Mouse (Mus musculus): ENCODE results near the gene Pcca. TPM values are rescaled to one million over a fixed set of nuclear protein-coding genes. Genes with fewer than 3 reads are reported as not detected.
A peak's percentile ranks its signal among the peaks of the same experiment; 100 is the strongest.

The Pcca gene
- polyA plus RNA-seq, 1 experiment: 84.5 TPM

DNA sequence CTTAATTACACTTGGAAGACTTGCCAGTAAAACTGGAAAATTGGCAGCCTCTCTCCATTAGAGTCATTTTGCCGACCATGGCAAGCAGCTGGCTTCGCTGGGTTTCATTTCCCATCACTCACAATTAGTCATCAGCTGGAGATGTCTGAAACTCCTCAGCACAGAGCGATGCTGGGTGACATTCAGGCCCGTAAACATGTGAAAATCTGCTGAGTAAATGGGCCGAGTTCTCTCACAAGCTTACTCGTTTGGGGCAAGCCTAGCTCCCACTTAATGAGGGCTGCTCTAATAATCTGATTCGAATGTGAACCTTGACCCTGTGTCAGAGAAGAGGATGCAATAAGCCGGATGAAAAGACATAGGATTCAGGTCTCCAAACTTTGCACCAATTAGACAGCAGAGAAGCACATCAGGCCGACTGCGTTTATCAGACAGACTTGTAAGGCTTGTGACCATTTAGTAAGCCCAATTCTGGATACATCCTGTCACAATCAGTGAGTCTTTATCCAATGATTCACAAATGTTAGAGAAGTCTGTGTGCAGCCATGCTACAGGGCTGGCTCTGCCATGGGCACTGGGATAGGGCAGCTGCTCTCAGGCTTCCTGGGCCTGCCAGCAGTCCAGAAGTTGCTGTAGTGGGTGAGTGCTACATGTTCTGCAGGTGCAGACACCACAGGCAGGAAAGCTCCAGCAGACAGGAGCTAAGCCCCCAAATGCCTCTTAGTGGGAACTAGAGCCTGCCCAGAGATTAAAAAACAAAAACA is 349.9 kb downstream of the Pcca start:
- peak overlapping the region; percentile 97 for H3K27ac ChIP-seq (ENCODE audit: insufficient read depth, low read length)
- peaks cover 56% of the 10 kb centered on the region for H3K4me1 ChIP-seq (ENCODE audit: control insufficient read depth, insufficient read depth, low read length)
- DNase-seq: peak; percentile 25 to 42
- TF ChIP-seq CTCF (IDR thresholded peaks at IDR 0.05; ENCODE audit: borderline replicate concordance, insufficient read depth, low read depth, low read length) (no peak), POLR2A (IDR thresholded peaks at IDR 0.05; ENCODE audit: borderline replicate concordance, insufficient read depth, low read length) (no peak)
- H3K27me3 ChIP-seq (ENCODE audit: control insufficient read depth, insufficient read depth, low read length): no peaks in the 10 kb centered on the region
- 45% methylated on average over 10 of the region's 10 CpGs for WGBS
- no peak overlapping the region for H3K4me3 ChIP-seq (replicated peaks; ENCODE audit: insufficient read depth, low read depth, low read length)

GRCm38 (mm10) chr14:122885893-122886292 is 351.8 kb downstream of the Pcca start:
- Histone ChIP-seq H3K4me1 (ENCODE audit: control insufficient read depth, insufficient read depth, low read length) (peaks cover 53% of the 10 kb centered on the region), H3K27ac (ENCODE audit: insufficient read depth, low read length) (peak overlapping the region; percentile 91), H3K4me3 (replicated peaks; ENCODE audit: insufficient read depth, low read depth, low read length) (no peak overlapping the region), H3K27me3 (ENCODE audit: control insufficient read depth, insufficient read depth, low read length) (no peaks in the 10 kb centered on the region)
- TF ChIP-seq POLR2A (IDR thresholded peaks at IDR 0.05; ENCODE audit: borderline replicate concordance, insufficient read depth, low read length) (no peak), CTCF (IDR thresholded peaks at IDR 0.05; ENCODE audit: borderline replicate concordance, insufficient read depth, low read depth, low read length) (no peak)
- 11% methylated on average over 7 of the region's 7 CpGs for WGBS
- peak; percentile 97 to 100 for DNase-seq

DNA sequence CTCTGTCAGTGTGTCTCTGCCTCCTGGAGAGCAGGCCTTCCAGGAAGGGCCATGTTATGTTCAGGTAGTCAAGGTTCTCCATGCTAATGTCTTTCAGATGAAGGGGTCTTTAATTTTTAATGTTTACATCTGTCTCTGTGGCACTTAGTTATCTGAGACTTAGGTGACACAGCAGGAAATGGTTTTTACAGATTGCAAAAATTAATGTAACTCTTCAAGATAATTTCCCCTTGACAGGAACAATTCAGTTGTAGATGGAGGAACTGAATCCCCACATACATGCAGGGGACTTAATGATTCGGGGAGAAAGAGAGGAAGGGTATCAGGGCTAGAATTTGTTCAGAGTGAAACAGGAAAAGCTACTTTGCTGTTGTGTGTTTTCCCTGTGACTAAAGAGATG is 353.2 kb downstream of the Pcca start:
- no peak for DNase-seq
- Histone ChIP-seq H3K27me3 (ENCODE audit: control insufficient read depth, insufficient read depth, low read length) (no peaks in the 10 kb centered on the region), H3K4me3 (replicated peaks; ENCODE audit: insufficient read depth, low read depth, low read length) (no peak overlapping the region), H3K27ac (ENCODE audit: insufficient read depth, low read length) (peak overlapping the region; percentile 91), H3K4me1 (ENCODE audit: control insufficient read depth, insufficient read depth, low read length) (peaks cover 50% of the 10 kb centered on the region)
- no peak for TF ChIP-seq CTCF (IDR thresholded peaks at IDR 0.05; ENCODE audit: borderline replicate concordance, insufficient read depth, low read depth, low read length)
- no peak for TF ChIP-seq POLR2A (IDR thresholded peaks at IDR 0.05; ENCODE audit: borderline replicate concordance, insufficient read depth, low read length)
- WGBS: 96% methylated on average over 1 of the region's 1 CpGs

DNA sequence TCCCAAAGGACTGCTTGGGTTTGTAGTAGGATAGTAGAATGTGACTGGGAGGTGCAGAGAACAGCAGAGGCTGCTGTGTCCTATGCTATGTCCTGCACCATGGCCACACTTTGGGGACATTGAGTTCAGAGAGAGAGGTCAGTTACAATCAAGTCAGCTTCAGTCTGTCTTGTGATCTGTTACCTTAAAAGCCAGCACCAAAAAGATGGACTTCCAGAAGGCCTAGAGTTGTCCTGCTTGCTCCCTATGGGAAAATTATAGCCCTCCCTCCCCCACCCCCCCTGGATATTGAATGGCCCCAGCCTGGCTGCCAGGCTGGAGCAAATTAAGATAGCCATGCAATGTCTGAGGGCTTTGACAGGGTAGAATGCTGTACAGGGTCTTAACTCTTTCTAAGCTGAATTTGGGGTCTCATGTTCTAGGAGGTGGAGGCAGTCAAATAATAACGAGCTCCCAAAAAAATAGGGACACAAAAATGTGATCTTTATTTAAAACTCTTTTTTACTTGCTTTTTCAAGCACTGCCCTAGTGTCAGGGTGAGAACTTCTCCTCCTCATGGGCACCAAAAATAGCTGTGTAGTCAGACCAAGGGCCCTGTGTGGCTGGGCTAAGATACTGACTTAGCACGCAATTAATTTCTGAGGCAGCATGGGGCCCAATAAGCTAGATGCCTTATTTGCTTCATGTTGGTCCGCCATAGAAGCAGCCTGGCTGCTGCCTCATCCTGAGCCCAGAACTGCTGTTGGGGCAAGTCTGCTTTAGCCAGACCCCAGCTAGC is 353.8 kb downstream of the Pcca start:
- Histone ChIP-seq H3K4me3 (replicated peaks; ENCODE audit: insufficient read depth, low read depth, low read length) (no peak overlapping the region), H3K27me3 (ENCODE audit: control insufficient read depth, insufficient read depth, low read length) (no peaks in the 10 kb centered on the region), H3K27ac (ENCODE audit: insufficient read depth, low read length) (peak overlapping the region; percentile 64), H3K4me1 (ENCODE audit: control insufficient read depth, insufficient read depth, low read length) (peaks cover 44% of the 10 kb centered on the region)
- TF ChIP-seq CTCF (IDR thresholded peaks at IDR 0.05; ENCODE audit: borderline replicate concordance, insufficient read depth, low read depth, low read length) (no peak), POLR2A (IDR thresholded peaks at IDR 0.05; ENCODE audit: borderline replicate concordance, insufficient read depth, low read length) (no peak)
- DNase-seq: peak in 1 of 2 experiments; percentile 11
- 64% methylated on average over 3 of the region's 3 CpGs for WGBS

DNA sequence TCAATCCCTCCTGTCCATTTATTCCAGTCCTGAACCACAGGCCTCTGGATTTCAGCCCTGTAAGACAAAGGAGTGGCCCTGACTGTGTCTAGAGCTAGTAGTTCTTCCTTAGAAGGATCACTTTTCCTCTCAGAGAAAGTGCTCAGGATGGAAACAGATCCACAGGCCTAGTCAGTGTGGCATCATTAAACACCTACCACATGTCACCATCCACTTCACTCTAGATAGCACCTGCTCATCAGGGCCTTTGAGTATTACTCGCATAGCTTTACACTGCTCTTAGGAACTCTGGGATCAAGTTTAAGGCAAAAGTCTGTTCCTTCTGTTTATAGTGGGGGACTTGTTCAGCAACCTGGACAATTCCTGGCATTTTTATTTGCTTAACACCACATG is 354.4 kb downstream of the Pcca start:
- Histone ChIP-seq H3K4me3 (replicated peaks; ENCODE audit: insufficient read depth, low read depth, low read length) (no peak overlapping the region), H3K4me1 (ENCODE audit: control insufficient read depth, insufficient read depth, low read length) (peaks cover 39% of the 10 kb centered on the region), H3K27ac (ENCODE audit: insufficient read depth, low read length) (peak overlapping the region; percentile 64), H3K27me3 (ENCODE audit: control insufficient read depth, insufficient read depth, low read length) (no peaks in the 10 kb centered on the region)
- 91% methylated on average over 1 of the region's 1 CpGs for WGBS
- DNase-seq: no peak
- TF ChIP-seq CTCF (IDR thresholded peaks at IDR 0.05; ENCODE audit: borderline replicate concordance, insufficient read depth, low read depth, low read length): no peak
- TF ChIP-seq POLR2A (IDR thresholded peaks at IDR 0.05; ENCODE audit: borderline replicate concordance, insufficient read depth, low read length): no peak

DNA sequence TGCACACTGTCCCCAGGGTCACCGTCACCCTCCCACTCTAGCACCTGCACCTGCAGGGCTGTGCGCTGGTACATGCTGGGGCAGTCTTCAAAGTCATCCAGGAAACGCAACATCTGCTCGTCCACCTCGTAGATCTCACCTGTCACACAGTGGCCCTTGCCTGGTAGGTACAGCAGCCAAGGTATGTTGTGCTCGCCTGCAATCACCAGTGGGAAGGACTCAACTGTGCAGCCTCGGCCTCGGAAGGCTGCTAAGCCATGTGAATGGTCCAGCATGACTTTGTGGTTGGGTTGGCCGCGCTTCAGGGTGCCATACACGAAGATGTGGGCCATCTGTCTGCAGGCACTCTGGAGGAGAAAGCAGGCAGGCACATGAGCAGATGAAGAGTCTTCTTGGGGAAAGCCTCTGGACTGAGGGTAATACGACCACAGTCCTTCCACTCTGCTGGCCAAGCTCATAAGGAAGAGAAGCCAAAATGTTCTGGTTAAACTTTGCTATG is 357.4 kb downstream of the Pcca start:
- Histone ChIP-seq H3K27ac (ENCODE audit: insufficient read depth, low read length) (0 out of 2 replicates have a peak overlapping the region, but pooled peaks have one; percentile 30), H3K27me3 (ENCODE audit: control insufficient read depth, insufficient read depth, low read length) (no peaks in the 10 kb centered on the region), H3K4me3 (replicated peaks; ENCODE audit: insufficient read depth, low read depth, low read length) (no peak overlapping the region), H3K4me1 (ENCODE audit: control insufficient read depth, insufficient read depth, low read length) (peaks cover 16% of the 10 kb centered on the region)
- TF ChIP-seq CTCF (IDR thresholded peaks at IDR 0.05; ENCODE audit: borderline replicate concordance, insufficient read depth, low read depth, low read length) (no peak), POLR2A (IDR thresholded peaks at IDR 0.05; ENCODE audit: borderline replicate concordance, insufficient read depth, low read length) (no peak)
- DNase-seq: peak; percentile 52 to 53
- WGBS: 51% methylated on average over 12 of the region's 12 CpGs

- Histone ChIP-seq H3K27me3 (ENCODE audit: control insufficient read depth, insufficient read depth, low read length) (no peaks in the 10 kb centered on the region), H3K4me3 (replicated peaks; ENCODE audit: insufficient read depth, low read depth, low read length) (no peak overlapping the region), H3K27ac (ENCODE audit: insufficient read depth, low read length) (no peak overlapping the region), H3K4me1 (ENCODE audit: control insufficient read depth, insufficient read depth, low read length) (peaks cover 17% of the 10 kb centered on the region)
- 44% methylated on average over 1 of the region's 1 CpGs for WGBS
- TF ChIP-seq CTCF (IDR thresholded peaks at IDR 0.05; ENCODE audit: borderline replicate concordance, insufficient read depth, low read depth, low read length): no peak
- peak; percentile 34 to 58 for DNase-seq
These were observed 362.0 kb downstream of the Pcca start for GRCm38 (mm10) chr14:122896106-122896505.
